8 mouse cellular contexts compared by ENCODE assay signal in the genomic region with DNA sequence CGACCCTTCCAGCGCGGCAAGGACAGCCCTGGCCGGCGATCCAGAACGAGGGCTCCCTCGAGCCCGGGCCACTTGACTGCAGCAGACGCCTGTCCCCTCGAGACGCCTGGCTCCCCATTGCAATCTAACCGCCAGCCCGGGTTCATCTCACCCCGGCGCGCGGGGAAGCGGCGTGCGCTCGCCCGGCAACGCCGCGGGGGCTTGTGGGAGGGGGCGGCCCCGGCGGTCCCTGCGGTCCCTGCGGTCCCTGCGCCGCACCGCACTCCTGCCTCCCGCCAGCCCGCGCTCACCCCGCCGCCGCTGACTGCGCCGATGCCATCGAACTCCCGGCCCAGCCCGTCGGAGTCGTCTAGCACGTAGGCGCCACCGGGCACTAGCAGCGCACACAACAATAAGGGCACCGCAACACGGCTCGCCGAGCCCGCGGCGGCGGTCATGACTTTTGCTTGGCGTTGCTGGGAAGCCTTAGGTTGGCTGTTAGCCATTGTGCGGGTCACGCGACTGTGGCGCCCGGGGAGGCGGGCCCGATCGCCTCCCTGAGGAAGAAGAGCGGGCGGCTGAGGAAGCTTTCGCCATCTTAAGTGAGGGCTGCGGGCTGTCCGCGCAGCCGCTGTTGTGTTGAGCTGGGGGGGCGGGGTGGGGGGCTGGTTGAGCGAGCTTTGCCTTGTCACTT. TPM values are rescaled to one million over a fixed set of nuclear protein-coding genes. Genes with fewer than 3 reads are reported as not detected.
DNase-seq lines count a peak whose midpoint lies in the region; ATAC-seq lines count a peak whose summit lies in the region.

A gene (minus strand): TSS at position 615 of the 673 bp plus-strand sequence.

- intact Hi-C loops in left cerebral cortex, postnatal 14 days (cut with DNase I) = no loop called here

- ATAC-seq in intestine, embryonic 15.5 days = peak; percentile 96
- peak; percentile 87 for ATAC-seq in megakaryocyte-erythroid progenitor cell, adult 5-6 weeks (replicated peaks; ENCODE audit: low FRiP score, low TSS enrichment, poor library complexity, severe bottlenecking)

- peak within 1 kb of the TSS; percentile 88 for H3K27ac ChIP-seq in intestine, embryonic 15.5 days

- H3K4me3 ChIP-seq in intestine, embryonic 15.5 days (replicated peaks) = peak within 1 kb of the TSS; percentile 73

- no peaks in the 10 kb centered on the region for H3K36me3 ChIP-seq in intestine, embryonic 15.5 days

- H3K9ac ChIP-seq in intestine, embryonic 15.5 days = peak within 1 kb of the TSS; percentile 76

- peak; percentile 94 for DNase-seq in adrenal gland, postnatal 10 days
- peak; percentile 91 for DNase-seq in embryo, embryonic 9.5 days (ENCODE audit: extremely low spot score)
- DNase-seq in gastrocnemius, postnatal 4 days (ENCODE audit: low spot score in 2 of 2) = peak; percentile 68 to 85
- peak; percentile 88 to 90 for DNase-seq in left cerebral cortex, postnatal 14 days (ENCODE audit: low spot score in 2 of 2)
- peak; percentile 87 for DNase-seq in right cerebral cortex, postnatal 14 days
- peak; percentile 86 for DNase-seq in urinary bladder, postnatal 25 days (ENCODE audit: low spot score)

- no peaks in the 10 kb centered on the region for H3K9me3 ChIP-seq in intestine, embryonic 15.5 days

- H3K4me2 ChIP-seq in intestine, embryonic 15.5 days (replicated peaks) = peak within 1 kb of the TSS; percentile 70

- no peaks in the 10 kb centered on the region for H3K27me3 ChIP-seq in intestine, embryonic 15.5 days (replicated peaks)

- no peaks in the 10 kb centered on the region for H3K4me1 ChIP-seq in intestine, embryonic 15.5 days (replicated peaks)

- WGBS in intestine, embryonic 15.5 days = under 1% methylated on average over 76 of the region's 76 CpGs

RNA-seq across cellular contexts. Expression of the gene that starts here (rescaled TPM):
- total RNA-seq in adrenal gland, postnatal 10 days (2021) = 10 to 100 TPM; 14.7 to 17.4 TPM
- total RNA-seq in gastrocnemius, postnatal 4 days (2021) = 1 to 10 TPM; 5.5 to 6.0 TPM
- polyA plus RNA-seq in intestine, embryonic 15.5 days (2015; fragmentation: Nextera tagmentation; extraction: Ambion mirVana) = 7.8 and 8.4 TPM in 2 replicates
- total RNA-seq in left cerebral cortex, postnatal 14 days (2021) = 10 to 100 TPM; 19.0 to 20.1 TPM
- 3.7 and 5.4 TPM in 2 replicates for total RNA-seq in megakaryocyte-erythroid progenitor cell, adult 5-6 weeks (2014; fragmentation: Nextera tagmentation)
- 4.6 and 7.5 TPM in 2 replicates for total RNA-seq in megakaryocyte-erythroid progenitor cell, adult 5-6 weeks (2017)

Comparison
In these comparisons a context has a peak if more than half of its experiments do, and no peak if none do; other contexts are left out.
1. Peak in every context shown above with its lines: DNase-seq, ATAC-seq, H3K4me3 ChIP-seq and H3K27ac ChIP-seq.